Mouse (Mus musculus) MEL (cell line): ENCODE measurements at regions not wholly inside any gene's neighbourhood (a gene's known extent, or its start where the extent isn't known, plus 50 kb on each side); places are given as distances from the start of the nearest gene placed in this dataset.
A peak's percentile ranks its signal among the peaks of the same experiment; 100 is the strongest.

ENCODE experiments used
- DNase-seq: peaks from one replicate; pipeline ENCODE4 v3.0.0; 2011; ENCODE audit warnings: low read depth, low spot score
- H3K27ac ChIP-seq: 2 replicates; pipeline ENCODE4 v1.5.1; 2012; ENCODE audit warnings: low read depth, mild to moderate bottlenecking, control low read depth, low read length, moderate library complexity; ENCODE audit not compliant: control insufficient read depth
- H3K27me3 ChIP-seq, 2 experiments: fragments of 150-350 bp in 1 of 2; sonication (generic) in 1 of 2; 2 replicates each; pipeline ENCODE4 v1.6.1; 2012; ENCODE audit warnings: low read length in 2 of 2, mild to moderate bottlenecking in 2 of 2, improper control_type of control experiment in 1 of 2, moderate library complexity in 1 of 2; ENCODE audit not compliant: insufficient read depth in 2 of 2, control insufficient read depth in 1 of 2
- H3K36me3 ChIP-seq, 2 experiments: 2 replicates each; pipeline ENCODE4 v1.6.1; 2012 to 2014; ENCODE audit warnings: low read length in 2 of 2, improper control_type of control experiment in 1 of 2, inconsistent platforms in 1 of 2, mild to moderate bottlenecking in 1 of 2; ENCODE audit not compliant: insufficient read depth in 2 of 2, control insufficient read depth in 1 of 2
- H3K4me1 ChIP-seq, 2 experiments: fragments of 150-350 bp in 1 of 2; sonication (generic) in 1 of 2; 2 replicates each; pipeline ENCODE4 v1.6.1; 2012; ENCODE audit warnings: low read length in 2 of 2, improper control_type of control experiment in 1 of 2, mild to moderate bottlenecking in 1 of 2; ENCODE audit not compliant: insufficient read depth in 2 of 2, control insufficient read depth in 1 of 2
- H3K4me3 ChIP-seq, 2 experiments: fragments of 150-350 bp in 1 of 2; sonication (generic) in 1 of 2; 2 replicates each; pipeline ENCODE4 v1.5.1; 2012; ENCODE audit warnings: low read depth in 2 of 2, low read length in 2 of 2, mild to moderate bottlenecking in 2 of 2, moderate library complexity in 2 of 2, control low read depth in 1 of 2, improper control_type of control experiment in 1 of 2; ENCODE audit not compliant: control insufficient read depth in 1 of 2, insufficient read depth in 1 of 2
- H3K79me2 ChIP-seq: 2 replicates; pipeline ENCODE4 v1.6.1; 2012; ENCODE audit warnings: mild to moderate bottlenecking, low read length, moderate library complexity; ENCODE audit not compliant: control insufficient read depth, poor library complexity, insufficient read depth
- H3K9ac ChIP-seq: 2 replicates; pipeline ENCODE4 v1.6.1; 2012; ENCODE audit warnings: low read depth, mild to moderate bottlenecking, control low read depth, low read length, moderate library complexity; ENCODE audit not compliant: control insufficient read depth, poor library complexity, severe bottlenecking
- H3K9me3 ChIP-seq: fragments of 150-350 bp; sonication (generic); replicated peaks from 2 replicates; pipeline ENCODE4 v1.6.1; 2012; ENCODE audit warnings: mild to moderate bottlenecking, low read length, improper control_type of control experiment, moderate library complexity; ENCODE audit not compliant: insufficient read depth
- CTCF ChIP-seq, 3 experiments: IDR thresholded peaks in 2 of 3; conservative IDR thresholded peaks in 1 of 3; 2 replicates each; pipeline ENCODE4 v1.5.1; 2011 to 2012; ENCODE audit warnings: low read length in 3 of 3, low read depth in 2 of 3, mild to moderate bottlenecking in 2 of 3, improper control_type of control experiment in 1 of 3, inconsistent platforms in 1 of 3, mixed read lengths in 1 of 3, moderate library complexity in 1 of 3; ENCODE audit not compliant: control insufficient read depth in 1 of 3, insufficient read depth in 1 of 3, poor library complexity in 1 of 3, severe bottlenecking in 1 of 3
- ELF1 ChIP-seq: IDR thresholded peaks from 2 replicates; pipeline ENCODE4 v1.6.1; 2014; ENCODE audit warnings: low read depth, mild to moderate bottlenecking, inconsistent platforms, low read length, improper control_type of control experiment, moderate library complexity
- GABPA ChIP-seq: IDR thresholded peaks from 2 replicates; pipeline ENCODE4 v1.6.1; 2012; ENCODE audit warnings: low read depth, mild to moderate bottlenecking, inconsistent platforms, low read length, improper control_type of control experiment, moderate library complexity
- GATA1 ChIP-seq: IDR thresholded peaks from 2 replicates; pipeline ENCODE4 v1.6.1; 2011; ENCODE audit warnings: low read depth, low read length, improper control_type of control experiment
- JUND ChIP-seq: IDR thresholded peaks from 2 replicates; pipeline ENCODE4 v1.6.1; 2011; ENCODE audit warnings: low read depth, mild to moderate bottlenecking, improper control_type of control experiment, low read length
- MAFK ChIP-seq: IDR thresholded peaks from 2 replicates; pipeline ENCODE4 v1.6.1; 2011; ENCODE audit warnings: low read depth, mild to moderate bottlenecking, low read length, improper control_type of control experiment, borderline replicate concordance
- MAX ChIP-seq: IDR thresholded peaks from 2 replicates; pipeline ENCODE4 v1.6.1; 2011; ENCODE audit warnings: low read length, improper control_type of control experiment
- MAZ ChIP-seq: IDR thresholded peaks from 2 replicates; pipeline ENCODE4 v1.6.1; 2012; ENCODE audit warnings: low read depth, mild to moderate bottlenecking, inconsistent platforms, low read length, improper control_type of control experiment
- MXI1 ChIP-seq: IDR thresholded peaks from 2 replicates; pipeline ENCODE4 v1.6.1; 2011; ENCODE audit warnings: mild to moderate bottlenecking, low read depth, low read length, improper control_type of control experiment
- MYC ChIP-seq: IDR thresholded peaks from 2 replicates; pipeline ENCODE4 v1.6.1; 2011; ENCODE audit warnings: low read depth, mild to moderate bottlenecking, low read length, improper control_type of control experiment, moderate library complexity
- NELFE ChIP-seq: IDR thresholded peaks from 2 replicates; pipeline ENCODE4 v1.6.1; 2011; ENCODE audit warnings: low read depth, low read length, improper control_type of control experiment
- RAD21 ChIP-seq: IDR thresholded peaks from 2 replicates; pipeline ENCODE4 v1.6.1; 2011; ENCODE audit warnings: mild to moderate bottlenecking, low read depth, low read length, improper control_type of control experiment
- RCOR1 ChIP-seq: IDR thresholded peaks from 2 replicates; pipeline ENCODE4 v1.6.1; 2012; ENCODE audit warnings: low read depth, mild to moderate bottlenecking, inconsistent platforms, low read length, improper control_type of control experiment
- SIN3A ChIP-seq: IDR thresholded peaks from 2 replicates; pipeline ENCODE4 v1.6.1; 2012; ENCODE audit warnings: low read length, improper control_type of control experiment, inconsistent platforms
- SMC3 ChIP-seq: IDR thresholded peaks from 2 replicates; pipeline ENCODE4 v1.6.1; 2011; ENCODE audit warnings: low read depth, low read length, improper control_type of control experiment
- TCF12 ChIP-seq: IDR thresholded peaks from 2 replicates; pipeline ENCODE4 v1.6.1; 2014; ENCODE audit warnings: low read depth, mild to moderate bottlenecking, inconsistent platforms, low read length, improper control_type of control experiment, moderate library complexity
- UBTF ChIP-seq: IDR thresholded peaks from 2 replicates; pipeline ENCODE4 v1.6.1; 2012; ENCODE audit warnings: low read depth, mild to moderate bottlenecking, inconsistent platforms, low read length, improper control_type of control experiment, moderate library complexity, borderline replicate concordance; ENCODE audit not compliant: insufficient read depth
- USF2 ChIP-seq, 2 experiments: IDR thresholded peaks; 2 replicates each; pipeline ENCODE4 v1.6.1; 2011 to 2012; ENCODE audit warnings: improper control_type of control experiment in 2 of 2, low read length in 2 of 2, borderline replicate concordance in 1 of 2, inconsistent platforms in 1 of 2, low read depth in 1 of 2, mild to moderate bottlenecking in 1 of 2; ENCODE audit not compliant: insufficient read depth in 1 of 2
- ZC3H11A ChIP-seq: IDR thresholded peaks from 2 replicates; pipeline ENCODE4 v1.6.1; 2012; ENCODE audit warnings: low read depth, mild to moderate bottlenecking, inconsistent platforms, low read length, improper control_type of control experiment
- ZKSCAN1 ChIP-seq: IDR thresholded peaks from 2 replicates; pipeline ENCODE4 v1.6.1; 2012; ENCODE audit warnings: low read depth, mild to moderate bottlenecking, inconsistent platforms, low read length, improper control_type of control experiment, moderate library complexity

- H3K27ac ChIP-seq: no peak overlapping the region
- H3K79me2 ChIP-seq: no peaks in the 10 kb centered on the region
- no peak for DNase-seq
- peaks cover 0 to 2% of the 10 kb centered on the region in 2 experiments; a peak in 1 of 4 replicates for H3K4me1 ChIP-seq
- no peak for TF ChIP-seq MAX
- peak; percentile 4; the same call in 1 of the 2 replicates for TF ChIP-seq RAD21
- no peak overlapping the region for H3K9ac ChIP-seq
- H3K4me3 ChIP-seq: no peak overlapping the region
- H3K9me3 ChIP-seq: no peaks in the 10 kb centered on the region
- no peaks in the 10 kb centered on the region; a peak in 1 of 4 replicates for H3K27me3 ChIP-seq
- H3K36me3 ChIP-seq: no peaks in the 10 kb centered on the region; a peak in 1 of 4 replicates
Observed at GRCm38 (mm10) chr9:82728652-82729051, 100.7 kb upstream of the Irak1bp1 start.

- DNase-seq: no peak
- no peak overlapping the region for H3K4me3 ChIP-seq
- no peaks in the 10 kb centered on the region for H3K79me2 ChIP-seq
- no peak for TF ChIP-seq ZKSCAN1
- TF ChIP-seq TCF12: no peak
- TF ChIP-seq NELFE: no peak
- TF ChIP-seq MYC: no peak
- no peak for TF ChIP-seq UBTF
- no peak for TF ChIP-seq ELF1
- no peak for TF ChIP-seq GATA1
- TF ChIP-seq RCOR1: no peak
- TF ChIP-seq SIN3A: no peak
- no peak for TF ChIP-seq MAZ
- no peak for TF ChIP-seq USF2 (IDR thresholded peaks at IDR 0.05; ENCODE audit: borderline replicate concordance in 1 of 2, insufficient read depth in 1 of 2, low read depth in 1 of 2, low read length in 2 of 2)
- TF ChIP-seq ZC3H11A: no peak
- no peak for TF ChIP-seq CTCF (IDR thresholded peaks at IDR 0.05 in 2 of 3, conservative IDR thresholded peaks at IDR 0.05 in 1 of 3; ENCODE audit: control insufficient read depth in 1 of 3, insufficient read depth in 1 of 3, low read depth in 2 of 3, low read length in 3 of 3, poor library complexity in 1 of 3, severe bottlenecking in 1 of 3)
- TF ChIP-seq SMC3: no peak
- TF ChIP-seq GABPA: no peak
- TF ChIP-seq MAFK: no peak
- no peak for TF ChIP-seq MXI1
- no peak for TF ChIP-seq JUND
- no peaks in the 10 kb centered on the region for H3K4me1 ChIP-seq
- H3K9me3 ChIP-seq: no peaks in the 10 kb centered on the region
- no peak overlapping the region for H3K9ac ChIP-seq
- no peak overlapping the region for H3K27ac ChIP-seq
- H3K36me3 ChIP-seq: no peaks in the 10 kb centered on the region
- H3K27me3 ChIP-seq: no peaks in the 10 kb centered on the region; a peak in 1 of 4 replicates
Observed at GRCm38 (mm10) chr9:82729646-82730045, 99.7 kb upstream of the Irak1bp1 start.
